In genomic region chr1:191256566-191257350, GRCm38 (mm10) we compare ENCODE assay signal across 11 mouse cellular contexts. TPM values are rescaled to one million over a fixed set of nuclear protein-coding genes. Genes with fewer than 3 reads are reported as not detected.
DNase-seq lines count a peak whose midpoint lies in the region; ATAC-seq lines count a peak whose summit lies in the region.
"Had no signal": no experiment of that assay in that cellular context is flagged by ENCODE, and none has a peak within 500 bp of the region (broad histone marks: within the 10 kb centered on the region; RNA-seq: fewer than 3 reads in every experiment).

No protein-coding gene starts in this region.

- H3K27ac ChIP-seq in lung, embryonic 16.5 days (ENCODE audit: low read length): peak overlapping the region; percentile 43; the same call in 1 of the 2 replicates
- no peak overlapping the region for H3K27ac ChIP-seq in liver, embryonic 11.5 days (ENCODE audit: low read depth, low read length)
- H3K27ac ChIP-seq: layer of hippocampus, adult 2 months had no signal

- H3K4me1 ChIP-seq in lung, embryonic 16.5 days (replicated peaks; ENCODE audit: control insufficient read depth, insufficient read depth, low read length): peaks cover 19% of the 10 kb centered on the region
- no peaks in the 10 kb centered on the region; the same call in 1 of the 2 replicates for H3K4me1 ChIP-seq in liver, embryonic 11.5 days (replicated peaks; ENCODE audit: control insufficient read depth, insufficient read depth, low read length)

- WGBS in lung, embryonic 16.5 days: 48% methylated on average over 11 of the region's 11 CpGs
- WGBS in liver, embryonic 11.5 days: 55% methylated on average over 11 of the region's 11 CpGs

- H3K9ac ChIP-seq in lung, embryonic 16.5 days (ENCODE audit: low read length): no peak overlapping the region
- H3K9ac ChIP-seq in liver, embryonic 11.5 days (ENCODE audit: low read depth, low read length): no peak overlapping the region

- no peak overlapping the region for H3K4me3 ChIP-seq in lung, embryonic 16.5 days (ENCODE audit: low read length)
- no peak overlapping the region for H3K4me3 ChIP-seq in liver, embryonic 11.5 days (ENCODE audit: low read depth, low read length)
- H3K4me3 ChIP-seq: layer of hippocampus, adult 2 months had no signal

- DNase-seq in adrenal gland, adult 2 months: peak; percentile 62
- no peak for DNase-seq in adrenal gland, postnatal 4 days (ENCODE audit: low spot score in 2 of 2)
- no peak for DNase-seq in lung, postnatal 25 days (ENCODE audit: low spot score)
- DNase-seq in liver, embryonic 11.5 days (ENCODE audit: low spot score): no peak
- no peak for DNase-seq in layer of hippocampus, adult 11-12 months (ENCODE audit: low spot score)
- no peak for DNase-seq in cerebellum, adult 9-10 months
- DNase-seq: heart, postnatal 36 days; left cerebral cortex, postnatal 4 days had no signal

- H3K36me3 ChIP-seq in lung, embryonic 16.5 days (ENCODE audit: control insufficient read depth, insufficient read depth, low read length): no peaks in the 10 kb centered on the region
- H3K36me3 ChIP-seq in liver, embryonic 11.5 days (ENCODE audit: control insufficient read depth, insufficient read depth, low read length): no peaks in the 10 kb centered on the region

- peaks cover 2% of the 10 kb centered on the region; the same call in 1 of the 2 replicates for H3K27me3 ChIP-seq in lung, embryonic 16.5 days (ENCODE audit: control insufficient read depth, insufficient read depth, low read depth, low read length)
- H3K27me3 ChIP-seq in liver, embryonic 11.5 days (replicated peaks; ENCODE audit: control insufficient read depth, insufficient read depth, low read length): peaks cover 7% of the 10 kb centered on the region

- no peak overlapping the region for H3K4me2 ChIP-seq in lung, embryonic 16.5 days (ENCODE audit: low read depth, low read length)
- no peak overlapping the region for H3K4me2 ChIP-seq in liver, embryonic 11.5 days

- ATAC-seq in lung, embryonic 16.5 days (ENCODE audit: low read depth): no peak
- 0 out of 2 replicates have a peak, but pooled peaks have one; percentile 39 for ATAC-seq in liver, embryonic 11.5 days (replicated peaks; ENCODE audit: low FRiP score)
- no peak for ATAC-seq in erythroid progenitor cell, adult 5-6 weeks (replicated peaks; ENCODE audit: low FRiP score, poor library complexity, severe bottlenecking)

- no peaks in the 10 kb centered on the region for H3K9me3 ChIP-seq in lung, embryonic 16.5 days (ENCODE audit: control insufficient read depth, low read length)
- H3K9me3 ChIP-seq in liver, embryonic 11.5 days (ENCODE audit: control insufficient read depth, low read length): no peaks in the 10 kb centered on the region

RNA-seq across cellular contexts. Expression of gene Atf3, which starts 38.9 kb away (rescaled TPM):
- 1 to 10 TPM; 3.0 to 3.6 TPM for total RNA-seq in adrenal gland, adult 2 months (2021)
- polyA plus RNA-seq in adrenal gland, adult 2 months (2012; rRNA removed): 1.1 and 2.8 TPM in 2 replicates
- 1 to 10 TPM; 1.8 to 2.3 TPM for total RNA-seq in adrenal gland, postnatal 4 days (2021)
- 3.9 and 4.3 TPM in 2 replicates for polyA plus RNA-seq in lung, embryonic 16.5 days (2015; fragmentation: Nextera tagmentation; extraction: Ambion mirVana)
- polyA plus RNA-seq in liver, embryonic 11.5 days (2014; fragmentation: Nextera tagmentation; extraction: Ambion mirVana): 3.1 and 3.6 TPM in 2 replicates
- 3.8 and 4.3 TPM in 2 replicates for total RNA-seq in erythroid progenitor cell, adult 5-6 weeks (2015; ENCODE audit: low replicate concordance)
- 1.2 and 16.5 TPM in 2 replicates for total RNA-seq in erythroid progenitor cell, adult 5-6 weeks (2017; ENCODE audit: low replicate concordance)
